Mouse (Mus musculus) heart, postnatal 36 days (tissue): ENCODE results near the gene Padi2. TPM values are rescaled to one million over a fixed set of nuclear protein-coding genes. Genes with fewer than 3 reads are reported as not detected.

Experiments
- DNase-seq, 2 experiments: peaks; one replicate each; pipeline ENCODE4 v3.0.0; 2021 to 2022
- intact Hi-C: fragments of 180-260 bp; cut with DNase I; formaldehyde crosslinking; loops from one replicate; pipeline ENCODE4 v1.15.1; 2025
- total RNA-seq, 2 experiments: library from RNA; stranded (reverse); gene quantifications; 2 replicates each; pipeline ENCODE4 v1.2.3; 2021

Gene Padi2
- total RNA-seq, 2 experiments from 2014 or later: 0.56 to 1.0 TPM

GRCm38 (mm10) chr4:140917451-140917850, 11.3 kb downstream of the Padi2 start:
- intact Hi-C loops: no loop called here
- DNase-seq: no peak

- no peak for DNase-seq
These were observed 14.1 kb downstream of the Padi2 start for GRCm38 (mm10) chr4:140919974-140920836.

DNA sequence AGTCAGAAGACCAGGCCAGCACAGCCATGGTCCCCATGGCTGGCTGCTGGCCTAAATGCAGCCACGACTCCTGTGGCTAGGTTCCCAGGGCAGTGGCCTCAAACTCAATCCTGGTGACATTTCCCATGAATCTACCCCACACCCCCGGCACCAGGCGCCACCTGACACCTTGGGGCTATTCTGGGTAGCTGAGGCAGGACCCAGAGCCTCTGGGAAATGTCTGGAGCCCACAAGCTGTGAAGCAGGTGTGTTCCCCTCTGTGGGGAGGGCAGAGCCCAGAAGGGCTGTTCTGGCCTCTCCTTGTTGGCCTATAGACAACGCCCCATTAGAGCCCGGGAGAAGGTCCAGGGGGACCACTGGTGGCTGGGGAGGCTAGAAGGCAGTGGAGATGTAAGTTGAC, 16.4 kb downstream of the Padi2 start:
- no peak for DNase-seq
- intact Hi-C loops: no loop called here

More at GRCm38 (mm10) chr4:140919974-140920836, 14.1 kb downstream of the Padi2 start:
- intact Hi-C loops: no loop called here

DNA sequence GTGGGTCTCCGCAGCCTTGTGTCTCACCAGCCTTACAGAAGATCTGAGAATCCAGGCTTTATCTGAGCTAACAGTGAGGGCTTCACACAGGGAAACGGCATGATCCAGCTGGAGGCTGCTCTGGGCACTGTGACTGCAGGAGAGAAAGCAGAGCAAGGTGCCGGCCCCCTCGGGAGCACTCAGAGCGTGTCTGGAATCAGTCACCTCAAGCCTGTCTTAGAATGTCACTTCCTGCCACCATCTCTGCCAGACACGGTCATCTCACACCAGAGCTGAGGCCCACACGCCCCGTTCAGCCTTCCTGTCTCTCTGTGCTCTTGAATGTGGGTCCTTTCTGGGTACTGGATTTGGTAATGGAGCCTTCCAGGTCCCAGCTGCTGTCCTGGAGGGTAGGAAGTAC, 19.5 kb downstream of the Padi2 start:
- intact Hi-C loops: no loop called here
- DNase-seq: no peak

DNA sequence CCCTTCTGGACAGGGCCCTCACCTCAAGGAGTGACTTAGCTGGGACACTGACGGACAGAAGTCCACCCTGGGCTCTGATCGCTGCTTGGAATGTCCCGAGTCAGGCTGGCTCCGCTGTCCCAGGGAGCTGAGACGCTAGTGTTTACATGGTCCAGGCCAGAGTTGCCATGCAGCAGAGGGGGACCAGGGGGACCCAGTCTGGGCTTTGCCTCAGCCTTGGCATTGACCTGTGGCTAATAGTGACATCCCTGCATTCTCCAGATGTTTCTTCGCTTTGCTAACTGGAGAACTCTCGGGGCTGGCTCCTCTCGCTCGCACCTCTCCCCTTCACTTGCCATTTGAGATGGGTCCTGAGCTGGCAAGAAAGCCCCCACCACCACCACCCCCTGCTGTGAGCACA, 22.2 kb downstream of the Padi2 start:
- intact Hi-C loops: no loop called here
- no peak for DNase-seq

GRCm38 (mm10) chr4:140929745-140930144, 23.6 kb downstream of the Padi2 start:
- intact Hi-C loops: no loop called here
- no peak for DNase-seq

DNA sequence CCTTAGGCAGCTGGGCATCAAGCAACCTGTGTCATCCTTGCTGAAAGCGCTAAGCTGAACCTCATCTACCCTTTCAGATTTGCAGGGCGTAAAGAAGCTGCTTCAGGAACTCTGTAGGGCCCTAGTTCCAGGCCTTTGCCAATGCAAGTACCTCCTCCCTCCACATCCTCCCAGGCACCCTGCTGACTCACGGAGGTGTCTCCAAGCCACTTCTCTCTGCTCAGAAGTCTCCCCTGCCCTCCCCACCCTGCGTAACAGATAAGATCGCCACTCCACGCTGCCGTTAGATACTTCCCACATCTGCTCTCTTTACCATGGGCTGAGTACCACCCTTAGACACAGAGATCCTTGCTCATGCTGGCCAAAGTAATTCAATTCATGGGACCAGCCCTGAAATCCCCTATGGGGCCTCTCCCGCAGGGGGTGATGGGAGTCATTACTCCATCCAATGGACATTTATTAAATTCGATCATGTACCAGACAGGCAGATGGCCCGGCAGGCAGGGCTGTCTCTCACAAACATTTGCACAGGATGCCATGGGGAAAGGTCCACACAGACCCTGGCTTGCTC, 24.8 kb downstream of the Padi2 start:
- DNase-seq: no peak
- intact Hi-C loops: no loop called here

DNA sequence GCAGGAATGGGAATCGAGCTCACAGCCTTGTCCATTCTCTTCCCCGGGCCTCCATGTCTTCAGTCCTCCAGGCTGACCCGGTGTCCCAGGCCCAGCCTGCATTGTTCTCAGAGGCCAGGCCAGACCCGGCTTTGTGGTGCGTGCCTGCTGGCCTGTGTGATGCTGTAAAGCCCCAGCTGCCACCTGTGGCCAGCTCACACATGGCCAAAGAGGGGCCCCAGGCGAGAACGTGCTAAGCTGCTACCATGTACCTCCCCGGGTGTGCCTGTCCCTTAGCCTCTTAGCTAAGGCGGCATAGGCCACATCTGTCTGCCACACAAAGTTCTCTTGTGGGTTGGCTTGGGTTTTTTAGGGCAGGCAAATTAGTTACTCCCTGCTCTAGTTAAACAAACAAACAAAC, 29.5 kb downstream of the Padi2 start:
- intact Hi-C loops: no loop called here
- no peak for DNase-seq

DNA sequence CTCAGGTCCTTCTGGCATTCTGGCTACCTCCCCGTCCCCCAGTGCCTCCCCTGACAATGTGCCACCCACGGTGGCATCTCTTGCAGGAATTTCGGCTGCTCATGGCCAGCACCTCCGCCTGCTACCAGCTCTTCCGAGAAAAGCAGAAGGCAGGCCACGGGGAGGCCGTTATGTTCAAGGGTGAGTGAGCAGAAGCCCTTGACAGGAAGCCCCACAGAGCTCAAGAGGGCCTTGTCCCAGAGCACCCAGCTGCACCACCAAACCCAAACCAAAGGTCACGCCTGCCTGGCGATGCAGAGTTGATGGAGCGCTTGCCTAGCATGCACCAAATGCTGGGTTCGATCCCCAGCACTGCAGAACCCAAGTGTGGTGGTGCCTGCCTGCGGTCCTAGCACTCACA, 38.2 kb downstream of the Padi2 start:
- intact Hi-C loops: no loop called here
- no peak for DNase-seq

DNA sequence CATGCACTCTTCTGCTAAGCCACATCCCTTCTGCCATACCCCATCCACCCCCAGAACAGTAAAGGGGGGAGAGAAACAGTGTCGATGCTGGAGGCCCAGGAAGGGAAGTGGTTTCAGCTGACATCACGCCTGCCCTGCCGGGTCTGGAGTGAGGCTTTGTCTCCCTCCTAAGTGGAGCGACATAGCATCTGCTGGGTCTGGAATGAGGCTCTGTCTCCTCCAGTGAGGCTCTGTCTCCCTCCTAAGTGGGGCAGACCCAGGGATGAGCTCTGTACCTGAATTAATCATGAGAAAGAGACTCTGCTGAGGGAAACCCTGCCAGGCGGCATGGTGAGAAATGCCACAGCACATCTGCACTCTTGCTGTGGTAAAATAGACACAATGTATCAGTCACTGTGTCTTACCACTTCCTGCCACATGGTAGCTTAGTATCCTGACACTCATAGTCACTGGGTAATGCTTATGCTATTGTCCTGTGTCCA, 38.9 kb downstream of the Padi2 start:
- no peak for DNase-seq
- intact Hi-C loops: no loop called here

- intact Hi-C loops: no loop called here
- DNase-seq: no peak
These were observed 39.4 kb downstream of the Padi2 start for GRCm38 (mm10) chr4:140945571-140945970.

DNA sequence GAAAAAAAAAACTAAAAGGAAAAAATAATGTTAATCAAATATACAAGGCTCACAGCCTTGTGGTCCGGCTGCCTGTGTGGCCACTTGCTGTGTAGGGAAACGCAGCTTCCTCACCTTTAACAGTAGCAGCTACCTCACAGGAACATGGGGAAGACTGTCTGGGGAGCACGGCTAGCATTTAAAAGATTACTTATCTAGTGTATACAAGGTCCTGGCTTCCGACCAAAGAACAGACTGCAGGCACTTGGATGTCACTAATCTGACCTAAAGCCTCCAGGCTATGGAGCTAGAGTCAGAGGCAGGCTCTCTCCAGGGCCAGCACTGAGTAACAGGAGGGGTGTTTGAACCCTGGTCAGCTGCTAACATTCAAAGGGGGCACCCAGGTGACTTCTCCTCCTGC, 39.9 kb downstream of the Padi2 start:
- no peak for DNase-seq
- intact Hi-C loops: no loop called here

DNA sequence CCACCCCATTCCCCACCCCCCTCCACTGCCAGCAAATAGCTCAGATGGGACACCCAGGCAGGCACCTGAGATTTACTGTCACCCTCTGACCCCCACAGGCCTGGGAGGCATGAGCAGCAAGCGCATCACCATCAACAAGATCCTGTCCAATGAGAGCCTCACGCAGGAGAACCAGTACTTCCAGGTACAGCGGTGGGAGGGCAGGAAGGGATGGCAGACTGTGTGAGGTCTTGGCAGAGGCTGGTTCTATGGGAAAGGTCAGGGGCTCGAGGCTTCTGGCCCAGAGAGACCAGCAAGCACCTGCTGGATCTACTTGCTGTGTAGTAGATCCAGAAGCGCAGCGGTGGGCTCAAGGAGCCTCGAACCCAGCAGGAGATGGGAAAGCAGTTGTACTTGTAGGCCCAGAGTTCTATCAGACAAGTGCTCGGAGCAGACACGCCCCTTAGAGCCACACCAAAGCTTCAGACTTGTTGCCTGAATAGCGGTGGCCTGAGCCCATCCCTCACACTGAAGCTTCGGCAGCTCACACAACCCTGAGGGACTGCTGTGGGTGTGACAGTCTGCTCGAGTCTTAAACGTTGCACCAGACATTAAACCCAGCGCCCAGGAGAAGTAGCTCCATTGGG, 40.5 kb downstream of the Padi2 start:
- intact Hi-C loops: no loop called here
- no peak for DNase-seq

- intact Hi-C loops: no loop called here
These were observed 41.6 kb downstream of the Padi2 start for GRCm38 (mm10) chr4:140947487-140948440.

DNA sequence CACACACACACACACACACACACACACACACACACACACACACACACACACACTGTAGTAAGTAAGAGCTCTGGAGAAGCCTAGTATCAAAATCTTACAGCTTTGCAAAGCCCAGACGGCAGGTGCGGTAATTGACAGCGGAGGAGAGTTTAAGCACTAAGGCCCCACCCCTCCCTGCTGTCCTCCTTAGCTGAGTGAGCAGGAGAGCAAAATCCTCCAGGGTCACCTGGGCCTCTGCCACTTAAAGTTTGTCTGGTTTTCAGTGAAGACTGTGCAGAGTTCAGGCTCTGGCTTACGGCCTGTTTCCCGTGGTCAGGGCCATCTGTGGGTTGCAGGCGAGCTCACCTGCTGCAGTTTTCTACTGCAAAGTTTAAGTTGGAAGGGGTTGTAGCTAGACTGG, 42.3 kb downstream of the Padi2 start:
- DNase-seq: no peak
- intact Hi-C loops: no loop called here

More at GRCm38 (mm10) chr4:140947487-140948440, 41.6 kb downstream of the Padi2 start:
- DNase-seq: no peak

DNA sequence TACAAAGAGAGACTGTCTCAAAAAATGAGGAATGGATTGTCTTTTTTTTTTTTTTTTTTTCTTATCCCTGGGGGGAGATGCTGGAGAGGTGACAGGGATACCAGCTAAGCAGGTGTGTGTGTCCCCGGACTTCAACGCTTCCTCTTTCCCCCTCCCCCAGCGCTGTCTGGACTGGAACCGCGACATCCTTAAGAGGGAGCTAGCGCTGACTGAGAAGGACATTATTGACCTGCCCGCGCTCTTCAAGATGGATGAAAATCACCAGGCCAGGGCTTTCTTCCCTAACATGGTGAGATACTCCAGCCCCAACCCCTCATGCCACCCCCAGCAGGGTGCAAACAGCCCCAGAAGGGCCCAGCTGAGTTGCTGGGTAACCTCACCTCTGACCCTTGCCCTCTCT, 42.9 kb downstream of the Padi2 start:
- intact Hi-C loops: no loop called here
- no peak for DNase-seq

- no peak for DNase-seq
- intact Hi-C loops: no loop called here
These were observed 43.5 kb downstream of the Padi2 start for GRCm38 (mm10) chr4:140949616-140950015.

- DNase-seq: peak; percentile 52 to 66
- intact Hi-C loops: no loop called here
These were observed 44.4 kb downstream of the Padi2 start for GRCm38 (mm10) chr4:140950574-140950973.

DNA sequence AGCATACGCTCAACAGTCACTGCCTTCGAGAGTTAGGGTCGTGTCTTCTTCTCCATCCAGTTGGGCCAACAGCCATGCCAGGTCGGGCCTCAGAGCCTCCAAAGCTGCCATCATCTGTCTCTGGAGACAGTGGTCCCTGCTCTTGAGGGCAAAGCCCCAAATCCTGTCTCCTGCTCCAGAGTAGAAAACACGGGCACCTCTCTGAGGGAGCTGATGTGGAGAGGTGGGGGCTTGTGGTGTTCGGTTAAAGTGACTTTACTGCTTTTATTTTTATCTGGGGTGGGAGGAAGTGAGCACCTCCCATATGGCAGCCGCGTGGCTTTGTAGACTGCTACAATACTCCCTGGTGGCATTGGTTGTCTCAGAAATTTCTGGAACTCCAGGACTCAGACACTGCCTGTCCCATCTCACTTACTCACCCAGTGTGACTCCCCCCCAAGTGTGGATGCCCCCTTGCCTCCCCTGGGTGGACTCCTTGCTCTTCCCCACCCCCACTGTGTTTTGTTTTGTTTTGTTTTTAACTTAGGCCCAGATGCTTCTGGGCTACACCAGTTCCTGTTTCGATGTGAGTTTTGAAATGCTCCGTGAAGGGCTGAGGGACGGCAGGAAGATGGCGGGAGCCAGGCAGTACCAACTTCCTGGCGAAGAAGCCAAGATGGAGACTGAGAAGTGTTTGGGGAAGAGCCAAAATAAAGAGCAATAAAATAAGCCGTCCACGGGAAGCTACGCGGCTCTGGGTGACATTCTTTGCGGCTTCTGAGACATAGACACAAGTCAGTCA, 45.9 kb downstream of the Padi2 start:
- intact Hi-C loops: no loop called here
- no peak for DNase-seq
